In genomic region chr7:74499470-74499869, GRCm38 (mm10) we compare ENCODE assay signal across 22 mouse cellular contexts. TPM values are rescaled to one million over a fixed set of nuclear protein-coding genes. Genes with fewer than 3 reads are reported as not detected.
DNase-seq lines count a peak whose midpoint lies in the region; ATAC-seq and TF ChIP-seq lines count a peak whose summit lies in the region.
"Had no signal": no experiment of that assay in that cellular context is flagged by ENCODE, and none has a peak within 500 bp of the region (broad histone marks: within the 10 kb centered on the region; RNA-seq: fewer than 3 reads in every experiment).

No protein-coding gene starts in this region.

- no peaks in the 10 kb centered on the region for H3K9me3 ChIP-seq in heart, embryonic 10.5 days
- no peaks in the 10 kb centered on the region for H3K9me3 ChIP-seq in intestine, embryonic 15.5 days
- H3K9me3 ChIP-seq: embryonic facial prominence, embryonic 10.5 days; embryonic facial prominence, embryonic 12.5 days; forebrain, embryonic 13.5 days; forebrain, embryonic 15.5 days had no signal

- H3K4me1 ChIP-seq in heart, embryonic 10.5 days, result 0 out of 2 replicates have a peak, but pooled peaks cover 4% of the 10 kb centered on the region
- H3K4me1 ChIP-seq in bone marrow, adult 2 months (ENCODE audit: control insufficient read depth, insufficient read depth, low read length), result peaks cover 7% of the 10 kb centered on the region
- no peaks in the 10 kb centered on the region for H3K4me1 ChIP-seq in intestine, embryonic 15.5 days (replicated peaks)

- ATAC-seq in intestine, embryonic 15.5 days, result no peak
- ATAC-seq: activated CD4-positive, CD25-positive, alpha-beta regulatory T cell, adult 4 months; CD4-positive, CD25-positive, alpha-beta regulatory T cell, adult 4 months; forebrain, embryonic 13.5 days; forebrain, embryonic 15.5 days; forebrain, postnatal 0 days; Patski had no signal

- H3K9ac ChIP-seq in intestine, embryonic 15.5 days, result no peak overlapping the region
- H3K9ac ChIP-seq: embryonic facial prominence, embryonic 12.5 days; forebrain, embryonic 13.5 days; forebrain, embryonic 15.5 days; forebrain, postnatal 0 days had no signal

- H3K4me2 ChIP-seq in intestine, embryonic 15.5 days (replicated peaks), result no peak overlapping the region
- H3K4me2 ChIP-seq: embryonic facial prominence, embryonic 12.5 days; forebrain, embryonic 13.5 days; forebrain, embryonic 15.5 days had no signal

- TF ChIP-seq POLR2A in bone marrow, adult 2 months (IDR thresholded peaks at IDR 0.05; ENCODE audit: borderline replicate concordance, control insufficient read depth, low read depth, low read length), result no peak

- no peak overlapping the region for H3K27ac ChIP-seq in gastrocnemius, adult 2 months
- H3K27ac ChIP-seq in heart, embryonic 10.5 days, result no peak overlapping the region
- peak overlapping the region; percentile 68; the same call in 1 of the 2 replicates for H3K27ac ChIP-seq in bone marrow, adult 2 months (ENCODE audit: control insufficient read depth, insufficient read depth, low read depth, low read length, poor library complexity)
- no peak overlapping the region for H3K27ac ChIP-seq in intestine, embryonic 15.5 days
- H3K27ac ChIP-seq: embryonic facial prominence, embryonic 10.5 days; embryonic facial prominence, embryonic 12.5 days; forebrain, embryonic 13.5 days; forebrain, embryonic 15.5 days had no signal

- no peaks in the 10 kb centered on the region for H3K27me3 ChIP-seq in heart, embryonic 10.5 days (ENCODE audit: insufficient read depth, poor library complexity, severe bottlenecking)
- H3K27me3 ChIP-seq in intestine, embryonic 15.5 days (replicated peaks), result no peaks in the 10 kb centered on the region
- H3K27me3 ChIP-seq: CH12.LX; embryonic facial prominence, embryonic 12.5 days; Patski had no signal

- intact Hi-C loops in gastrocnemius, adult 2 months (cut with DNase I), result no loop called here
- intact Hi-C loops in gastrocnemius, postnatal 36 days (cut with DNase I), result no loop called here

- 94% methylated on average over 5 of the region's 5 CpGs for WGBS in heart, embryonic 10.5 days
- WGBS in bone marrow, adult 2 months, result 79% methylated on average over 5 of the region's 5 CpGs
- WGBS in intestine, embryonic 15.5 days, result 93% methylated on average over 5 of the region's 5 CpGs

- no peak for TF ChIP-seq CTCF in gastrocnemius, adult 2 months (IDR thresholded peaks at IDR 0.05)
- no peak for TF ChIP-seq CTCF in bone marrow, adult 2 months (IDR thresholded peaks at IDR 0.05; ENCODE audit: control insufficient read depth, insufficient read depth, low read length)

- no peak overlapping the region for H3K4me3 ChIP-seq in gastrocnemius, adult 2 months
- no peak overlapping the region for H3K4me3 ChIP-seq in heart, embryonic 10.5 days
- no peak overlapping the region for H3K4me3 ChIP-seq in bone marrow, adult 2 months (replicated peaks; ENCODE audit: control insufficient read depth, low read depth, low read length)
- H3K4me3 ChIP-seq in intestine, embryonic 15.5 days (replicated peaks), result no peak overlapping the region
- H3K4me3 ChIP-seq: embryonic facial prominence, embryonic 10.5 days; embryonic facial prominence, embryonic 12.5 days; forebrain, embryonic 13.5 days; forebrain, embryonic 15.5 days had no signal

- DNase-seq in gastrocnemius, adult 2 months, result peak; percentile 31
- DNase-seq in gastrocnemius, postnatal 36 days, result no peak
- peak; percentile 24 for DNase-seq in heart, adult 8-10 months (ENCODE audit: low spot score)
- no peak for DNase-seq in heart, embryonic 10.5 days (ENCODE audit: low spot score)
- DNase-seq: adrenal gland, adult 8-10 months; adrenal gland, postnatal 14 days; adrenal gland, postnatal 36 days; B cell, adult 2 months; cerebellum, adult 11-12 months; cerebellum, adult 9-10 months; forebrain, postnatal 0 days had no signal

- H3K36me3 ChIP-seq in heart, embryonic 10.5 days, result peaks cover 7% of the 10 kb centered on the region
- H3K36me3 ChIP-seq in intestine, embryonic 15.5 days, result no peaks in the 10 kb centered on the region
- H3K36me3 ChIP-seq: embryonic facial prominence, embryonic 12.5 days; forebrain, embryonic 15.5 days; G1E had no signal

RNA-seq across cellular contexts. Expression of gene Slco3a1, which starts 55.1 kb away (rescaled TPM):
- 10 to 100 TPM; 67.1 to 83.8 TPM for total RNA-seq in gastrocnemius, adult 2 months (2021)
- total RNA-seq in gastrocnemius, postnatal 36 days (2021), result 10 to 100 TPM; 56.9 to 64.7 TPM
- 100 to 1,000 TPM; 120 to 156 (median 130) TPM for total RNA-seq in heart, adult 8-10 months (2022)
- polyA plus RNA-seq in heart, embryonic 10.5 days (2016; fragmentation: Nextera tagmentation; extraction: Ambion mirVana), result 26.9 and 36.7 TPM in 2 replicates
- 5.6 and 5.8 TPM in 2 replicates for polyA plus RNA-seq in bone marrow, adult 2 months (2011; ENCODE audit: insufficient read depth, insufficient read length, low replicate concordance, missing spikeins)
- polyA plus RNA-seq in intestine, embryonic 15.5 days (2015; fragmentation: Nextera tagmentation; extraction: Ambion mirVana), result 7.3 and 8.1 TPM in 2 replicates
- polyA plus RNA-seq: G1E had no signal

Comparison
In these comparisons a context has a peak if more than half of its experiments do, and no peak if none do; other contexts are left out.
1. DNase-seq: peak in gastrocnemius, adult 2 months (single experiment) and heart, adult 8-10 months (single experiment); none in gastrocnemius, postnatal 36 days (0 of 2) and heart, embryonic 10.5 days (single experiment).